Mouse (Mus musculus): ENCODE measurements around the gene Zfp365. TPM values are rescaled to one million over a fixed set of nuclear protein-coding genes. Genes with fewer than 3 reads are reported as not detected.
A peak's percentile ranks its signal among the peaks of the same experiment; 100 is the strongest.

Zfp365 gene
- polyA plus RNA-seq, 1 experiment from 2014 or later: 0.63 TPM

DNA sequence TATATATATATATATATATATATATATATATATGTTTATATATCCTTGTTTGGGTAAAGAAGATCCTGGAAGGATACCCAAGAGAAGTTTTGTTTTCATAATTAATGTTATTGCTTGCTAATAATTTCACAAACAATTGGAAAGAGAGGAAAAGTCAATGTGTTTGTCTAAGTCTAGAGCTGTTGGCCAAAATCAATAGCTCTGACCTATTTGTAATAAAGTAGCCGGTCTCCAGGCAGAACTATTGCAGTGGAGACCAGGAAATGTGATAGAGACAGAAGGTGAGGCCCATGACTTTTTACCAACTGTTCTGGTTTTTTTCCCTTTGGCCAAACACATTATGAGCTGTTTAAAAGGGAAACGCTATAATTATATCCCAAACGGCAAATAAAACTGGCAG lies 44.2 kb downstream of the Zfp365 start:
- WGBS: 81% methylated on average over 3 of the region's 3 CpGs
- H3K4me2 ChIP-seq: no peak overlapping the region

GRCm38 (mm10) chr10:67865841-67866240 lies 46.6 kb downstream of the Zfp365 start:
- Histone ChIP-seq H3K27me3 (replicated peaks) (no peaks in the 10 kb centered on the region), H3K36me3 (no peaks in the 10 kb centered on the region), H3K9me3 (replicated peaks) (no peaks in the 10 kb centered on the region), H3K9ac (no peak overlapping the region), H3K4me3 (no peak overlapping the region), H3K4me2 (no peak overlapping the region), H3K4me1 (replicated peaks) (no peaks in the 10 kb centered on the region), H3K27ac (ENCODE audit: poor library complexity, severe bottlenecking) (no peak overlapping the region)
- 88% methylated on average over 6 of the region's 6 CpGs for WGBS
- ATAC-seq (ENCODE audit: insufficient number of reproducible peaks, low FRiP score): no peak

More for the DNA sequence above, 44.2 kb downstream of the Zfp365 start:
- no peaks in the 10 kb centered on the region for H3K9me3 ChIP-seq (replicated peaks)
- no peaks in the 10 kb centered on the region for H3K36me3 ChIP-seq
- H3K4me1 ChIP-seq (replicated peaks): no peaks in the 10 kb centered on the region
- no peak for ATAC-seq (ENCODE audit: insufficient number of reproducible peaks, low FRiP score)
- no peak overlapping the region for H3K4me3 ChIP-seq
- H3K27me3 ChIP-seq (replicated peaks): no peaks in the 10 kb centered on the region
- H3K27ac ChIP-seq (ENCODE audit: poor library complexity, severe bottlenecking): no peak overlapping the region
- no peak overlapping the region for H3K9ac ChIP-seq

DNA sequence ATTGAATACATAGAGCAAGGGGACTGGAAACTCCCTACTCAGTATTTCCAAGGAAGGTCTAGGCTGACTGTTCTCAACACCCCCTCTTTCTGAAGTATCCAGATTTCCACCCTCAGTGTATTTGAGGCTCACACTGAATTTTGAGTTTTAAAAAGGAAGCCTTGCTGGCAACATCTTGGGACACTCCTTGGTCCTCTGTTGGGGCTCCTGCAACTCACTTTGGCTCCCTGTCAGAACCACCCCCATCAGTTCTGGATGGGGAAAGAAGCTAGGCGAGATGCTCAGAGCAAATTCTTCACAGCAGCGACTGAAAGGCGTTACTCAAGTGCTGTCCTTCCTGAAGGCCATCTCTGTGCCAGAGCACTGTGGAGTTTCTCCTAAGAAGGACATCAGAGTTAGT lies 47.4 kb downstream of the Zfp365 start:
- H3K9me3 ChIP-seq (replicated peaks): no peaks in the 10 kb centered on the region
- no peak overlapping the region for H3K4me3 ChIP-seq
- no peak overlapping the region for H3K9ac ChIP-seq
- H3K36me3 ChIP-seq: no peaks in the 10 kb centered on the region
- no peak for ATAC-seq (ENCODE audit: insufficient number of reproducible peaks, low FRiP score)
- no peaks in the 10 kb centered on the region for H3K4me1 ChIP-seq (replicated peaks)
- H3K4me2 ChIP-seq: no peak overlapping the region
- 64% methylated on average over 3 of the region's 3 CpGs for WGBS
- no peak overlapping the region for H3K27ac ChIP-seq (ENCODE audit: poor library complexity, severe bottlenecking)
- H3K27me3 ChIP-seq (replicated peaks): no peaks in the 10 kb centered on the region

GRCm38 (mm10) chr10:67862331-67862730 lies 50.1 kb downstream of the Zfp365 start:
- no peaks in the 10 kb centered on the region for H3K36me3 ChIP-seq
- no peak overlapping the region for H3K9ac ChIP-seq
- H3K27ac ChIP-seq (ENCODE audit: poor library complexity, severe bottlenecking): no peak overlapping the region
- H3K4me3 ChIP-seq: no peak overlapping the region
- no peak; the same call in 1 of the 2 replicates for ATAC-seq (ENCODE audit: insufficient number of reproducible peaks, low FRiP score)
- H3K4me2 ChIP-seq: peak overlapping the region; percentile 38
- WGBS: 10% methylated on average over 7 of the region's 7 CpGs
- H3K27me3 ChIP-seq (replicated peaks): no peaks in the 10 kb centered on the region
- H3K4me1 ChIP-seq (replicated peaks): no peaks in the 10 kb centered on the region
- H3K9me3 ChIP-seq (replicated peaks): no peaks in the 10 kb centered on the region

- no peak overlapping the region for H3K27ac ChIP-seq (ENCODE audit: poor library complexity, severe bottlenecking)
- no peak for ATAC-seq (ENCODE audit: insufficient number of reproducible peaks, low FRiP score)
- H3K4me2 ChIP-seq: no peak overlapping the region
- no peak overlapping the region for H3K9ac ChIP-seq
- H3K9me3 ChIP-seq (replicated peaks): no peaks in the 10 kb centered on the region
- no peak overlapping the region for H3K4me3 ChIP-seq
- 0 out of 2 replicates have a peak, but pooled peaks cover 7% of the 10 kb centered on the region for H3K4me1 ChIP-seq (replicated peaks)
- WGBS: 22% methylated on average over 8 of the region's 8 CpGs
- no peaks in the 10 kb centered on the region for H3K36me3 ChIP-seq
- H3K27me3 ChIP-seq (replicated peaks): no peaks in the 10 kb centered on the region
Observed at GRCm38 (mm10) chr10:67858878-67859277, 53.6 kb downstream of the Zfp365 start.

DNA sequence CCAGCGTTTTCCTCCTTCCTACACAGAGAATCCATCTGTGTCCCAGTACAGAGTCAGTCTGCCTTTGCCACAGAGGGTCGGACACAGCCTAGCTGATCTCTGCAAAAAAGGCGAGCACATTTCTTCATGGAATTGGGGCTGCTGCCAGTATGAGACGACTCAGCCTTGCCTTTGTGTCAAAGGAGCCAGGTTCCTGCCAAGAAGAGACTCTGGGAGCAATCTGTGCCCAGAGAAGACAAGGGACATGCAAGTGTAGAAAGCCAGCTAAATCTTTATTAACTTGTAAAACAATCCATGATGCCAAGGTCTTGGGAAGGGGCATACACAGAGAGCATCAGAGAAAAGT lies 54.9 kb downstream of the Zfp365 start:
- no peaks in the 10 kb centered on the region for H3K9me3 ChIP-seq (replicated peaks)
- 75% methylated on average over 4 of the region's 4 CpGs for WGBS
- H3K27ac ChIP-seq (ENCODE audit: poor library complexity, severe bottlenecking): no peak overlapping the region
- H3K36me3 ChIP-seq: no peaks in the 10 kb centered on the region
- 0 out of 2 replicates have a peak, but pooled peaks cover 7% of the 10 kb centered on the region for H3K4me1 ChIP-seq (replicated peaks)
- no peak overlapping the region for H3K4me3 ChIP-seq
- H3K27me3 ChIP-seq (replicated peaks): no peaks in the 10 kb centered on the region
- no peak overlapping the region for H3K4me2 ChIP-seq
- H3K9ac ChIP-seq: no peak overlapping the region
- no peak for ATAC-seq (ENCODE audit: insufficient number of reproducible peaks, low FRiP score)

DNA sequence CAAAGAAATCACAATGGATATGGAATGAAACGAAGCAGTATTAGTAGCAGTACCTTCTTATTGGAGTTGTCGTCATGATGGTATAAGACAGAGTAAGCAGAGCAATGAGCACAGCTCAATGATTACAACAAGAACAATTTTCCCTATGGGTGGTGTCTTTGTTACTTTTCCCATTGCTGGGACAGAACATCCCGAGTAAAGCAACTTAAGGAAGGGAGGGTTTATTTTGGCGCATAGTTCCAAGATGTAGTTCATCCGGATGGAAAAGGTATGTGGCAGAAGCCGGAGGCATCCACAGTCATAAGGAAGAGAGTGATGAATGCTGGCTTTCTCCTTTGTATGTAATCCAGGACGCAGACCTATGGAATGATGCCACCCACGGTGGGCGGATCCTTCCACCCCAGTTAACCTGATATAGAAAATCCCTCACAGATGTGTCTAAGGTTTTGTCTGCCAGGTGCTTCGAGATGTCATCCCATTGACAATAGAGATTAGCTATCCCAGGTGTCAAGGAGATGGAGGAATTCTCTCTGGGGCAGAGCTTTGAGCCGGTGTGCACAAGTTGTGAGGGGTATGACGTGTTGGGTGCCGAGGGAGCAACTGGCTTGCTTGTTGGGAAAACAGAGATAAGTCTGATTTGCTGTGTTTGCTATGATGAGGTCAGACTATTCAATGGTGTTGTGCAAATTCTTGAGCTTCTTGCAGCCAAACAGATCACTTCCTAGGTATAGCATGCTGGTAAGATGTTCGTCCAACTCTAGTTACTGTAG lies 55.5 kb downstream of the Zfp365 start:
- H3K4me1 ChIP-seq (replicated peaks): 0 out of 2 replicates have a peak, but pooled peaks cover 7% of the 10 kb centered on the region
- WGBS: 86% methylated on average over 14 of the region's 14 CpGs
- no peaks in the 10 kb centered on the region for H3K27me3 ChIP-seq (replicated peaks)
- no peak for ATAC-seq (ENCODE audit: insufficient number of reproducible peaks, low FRiP score)
- H3K9ac ChIP-seq: no peak overlapping the region
- H3K27ac ChIP-seq (ENCODE audit: poor library complexity, severe bottlenecking): no peak overlapping the region
- no peak overlapping the region for H3K4me2 ChIP-seq
- H3K36me3 ChIP-seq: no peaks in the 10 kb centered on the region
- H3K9me3 ChIP-seq (replicated peaks): no peaks in the 10 kb centered on the region
- H3K4me3 ChIP-seq: no peak overlapping the region

- 0 out of 2 replicates have a peak, but pooled peaks cover 7% of the 10 kb centered on the region for H3K4me1 ChIP-seq (replicated peaks)
- H3K9me3 ChIP-seq (replicated peaks): no peaks in the 10 kb centered on the region
- no peak for ATAC-seq (ENCODE audit: insufficient number of reproducible peaks, low FRiP score)
- H3K27ac ChIP-seq (ENCODE audit: poor library complexity, severe bottlenecking): no peak overlapping the region
- 49% methylated on average over 5 of the region's 5 CpGs for WGBS
- no peak overlapping the region for H3K4me2 ChIP-seq
- no peaks in the 10 kb centered on the region for H3K27me3 ChIP-seq (replicated peaks)
- no peak overlapping the region for H3K9ac ChIP-seq
- H3K4me3 ChIP-seq: no peak overlapping the region
- no peaks in the 10 kb centered on the region for H3K36me3 ChIP-seq
Observed at GRCm38 (mm10) chr10:67855760-67856159, 56.7 kb downstream of the Zfp365 start.

GRCm38 (mm10) chr10:67852411-67852810 lies 60.1 kb downstream of the Zfp365 start:
- no peak overlapping the region for H3K4me2 ChIP-seq
- H3K4me3 ChIP-seq: no peak overlapping the region
- H3K27ac ChIP-seq (ENCODE audit: poor library complexity, severe bottlenecking): no peak overlapping the region
- H3K9me3 ChIP-seq (replicated peaks): no peaks in the 10 kb centered on the region
- WGBS: 56% methylated on average over 6 of the region's 6 CpGs
- no peaks in the 10 kb centered on the region for H3K27me3 ChIP-seq (replicated peaks)
- 0 out of 2 replicates have a peak, but pooled peaks cover 7% of the 10 kb centered on the region for H3K4me1 ChIP-seq (replicated peaks)
- H3K9ac ChIP-seq: no peak overlapping the region
- no peak for ATAC-seq (ENCODE audit: insufficient number of reproducible peaks, low FRiP score)
- no peaks in the 10 kb centered on the region for H3K36me3 ChIP-seq

GRCm38 (mm10) chr10:67851079-67851478 lies 61.4 kb downstream of the Zfp365 start:
- H3K9ac ChIP-seq: no peak overlapping the region
- no peaks in the 10 kb centered on the region for H3K27me3 ChIP-seq (replicated peaks)
- H3K4me3 ChIP-seq: no peak overlapping the region
- H3K27ac ChIP-seq (ENCODE audit: poor library complexity, severe bottlenecking): no peak overlapping the region
- no peaks in the 10 kb centered on the region for H3K9me3 ChIP-seq (replicated peaks)
- no peak for ATAC-seq (ENCODE audit: insufficient number of reproducible peaks, low FRiP score)
- H3K4me1 ChIP-seq (replicated peaks): 0 out of 2 replicates have a peak, but pooled peaks cover 5% of the 10 kb centered on the region
- H3K4me2 ChIP-seq: no peak overlapping the region
- WGBS: 73% methylated on average over 6 of the region's 6 CpGs
- no peaks in the 10 kb centered on the region for H3K36me3 ChIP-seq

- Histone ChIP-seq H3K27ac (ENCODE audit: poor library complexity, severe bottlenecking) (no peak overlapping the region), H3K9me3 (replicated peaks) (no peaks in the 10 kb centered on the region)
- ATAC-seq (ENCODE audit: insufficient number of reproducible peaks, low FRiP score): no peak
Observed at GRCm38 (mm10) chr10:67846016-67846650, 66.3 kb downstream of the Zfp365 start.

More at GRCm38 (mm10) chr10:67846016-67846650, 66.3 kb downstream of the Zfp365 start:
- H3K4me2 ChIP-seq: no peak overlapping the region
- no peaks in the 10 kb centered on the region for H3K36me3 ChIP-seq
- no peak overlapping the region for H3K9ac ChIP-seq
- 76% methylated on average over 14 of the region's 14 CpGs for WGBS
- no peak overlapping the region for H3K4me3 ChIP-seq
- H3K4me1 ChIP-seq (replicated peaks): no peaks in the 10 kb centered on the region
- no peaks in the 10 kb centered on the region for H3K27me3 ChIP-seq (replicated peaks)

Measured in heart, embryonic 12.5 days (tissue).